Mouse (Mus musculus): Measurements from ENCODE around the gene B4galt5.

Gene B4galt5

DNA sequence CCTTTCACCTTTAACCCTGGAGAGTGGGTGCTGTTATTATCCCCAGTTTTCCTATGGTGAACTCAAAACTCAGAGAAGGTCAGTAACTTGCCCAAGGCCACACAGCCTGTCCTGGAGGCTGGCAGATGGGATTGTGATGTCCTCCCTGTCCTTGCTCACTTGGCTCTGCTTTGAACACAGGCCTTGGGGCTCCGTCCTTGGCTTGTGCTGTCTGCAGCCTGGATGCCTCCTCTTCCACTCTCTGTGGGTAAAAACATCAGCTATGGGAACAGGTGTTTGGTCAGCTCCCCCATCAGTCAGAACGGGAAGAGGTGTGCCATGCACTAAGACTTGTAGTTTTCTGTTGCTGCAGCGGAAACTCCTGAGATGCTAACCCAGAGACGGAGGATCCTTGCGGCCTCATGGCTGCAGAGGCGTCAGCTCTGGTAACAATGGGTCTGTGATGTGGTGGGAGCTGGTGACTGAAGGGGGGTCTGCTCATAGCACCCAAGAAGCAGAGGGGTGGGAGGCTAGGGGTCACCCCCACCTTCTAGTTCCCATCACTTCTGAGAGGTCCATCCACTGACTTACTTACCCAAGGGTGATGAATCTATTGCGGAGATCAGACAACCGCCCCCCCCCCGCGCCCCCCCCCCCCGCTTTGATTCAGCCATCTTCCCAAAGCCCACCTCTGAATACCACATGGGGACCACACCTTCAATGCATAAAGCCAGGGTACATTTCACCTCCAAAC, 98.8 kb downstream of the B4galt5 start:
- no peak for DNase-seq

- DNase-seq, result peak; percentile 48 to 85
Measured at GRCm38 (mm10) chr2:167249591-167249990, 99.4 kb downstream of the B4galt5 start.

Measured in lung, postnatal 4 days (tissue).